Mouse (Mus musculus): Measurements from ENCODE around the gene Ccdc15.

The Ccdc15 gene

DNA sequence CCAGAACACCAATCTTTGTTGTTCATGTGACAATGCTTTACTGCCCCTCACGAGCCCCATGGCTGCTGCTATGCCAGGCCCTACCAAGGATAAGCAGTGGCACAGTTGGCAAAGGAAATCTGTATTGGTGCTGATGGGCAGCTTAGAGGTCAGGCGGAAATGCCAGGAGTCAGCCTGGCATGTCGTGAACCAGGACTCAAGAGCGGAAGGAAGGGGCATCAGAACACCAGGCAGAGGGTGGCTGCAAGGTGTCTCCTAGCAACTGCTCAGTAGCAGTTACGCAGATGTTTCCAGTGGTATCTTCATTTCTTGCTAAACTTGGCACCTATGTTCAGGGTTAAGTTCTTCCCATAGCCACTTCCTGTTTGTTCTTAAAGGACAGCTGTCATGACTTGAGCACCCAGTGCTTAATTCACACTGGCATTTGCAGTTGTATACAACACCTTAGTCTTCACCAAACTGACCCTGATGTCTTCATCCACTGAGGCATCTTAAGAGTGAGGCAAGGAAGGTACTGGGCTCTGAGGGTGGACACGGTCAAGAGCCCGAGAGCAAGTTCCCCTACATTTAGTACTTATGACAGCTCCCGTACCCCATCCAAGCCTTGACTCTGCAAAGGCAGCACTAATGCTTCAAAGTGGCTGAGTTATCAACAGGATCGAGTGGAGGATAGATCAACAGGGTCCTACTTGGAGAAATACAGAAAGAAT is 117.6 kb downstream of the Ccdc15 start:
- DNase-seq (ENCODE audit: low read depth), result no peak

DNA sequence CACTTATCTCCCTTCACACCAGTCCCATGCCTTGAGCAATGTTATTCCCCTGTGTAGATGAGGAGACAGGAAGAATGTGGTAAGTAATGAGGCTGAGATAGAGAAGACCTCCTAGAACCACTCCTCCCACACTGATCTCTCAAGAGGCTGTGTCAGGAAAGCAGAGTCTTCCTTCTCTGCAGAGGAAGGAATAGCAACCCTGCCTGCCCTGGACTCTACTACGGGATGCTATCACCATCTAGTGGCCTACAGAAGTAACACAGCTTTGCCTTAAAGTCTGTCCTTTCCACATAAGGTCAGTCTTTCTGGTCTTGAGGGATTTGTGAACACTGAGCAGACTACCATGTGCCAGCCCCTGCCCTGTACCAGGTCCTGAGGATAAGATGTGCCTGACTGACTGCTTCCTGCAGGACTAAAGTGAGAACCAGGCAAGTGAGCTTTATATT is 118.3 kb downstream of the Ccdc15 start:
- DNase-seq (ENCODE audit: low read depth), result peak; percentile 46
